Mouse (Mus musculus): ENCODE results near the gene Brsk1.
A peak's percentile ranks its signal among the peaks of the same experiment; 100 is the strongest.

The Brsk1 gene

DNA sequence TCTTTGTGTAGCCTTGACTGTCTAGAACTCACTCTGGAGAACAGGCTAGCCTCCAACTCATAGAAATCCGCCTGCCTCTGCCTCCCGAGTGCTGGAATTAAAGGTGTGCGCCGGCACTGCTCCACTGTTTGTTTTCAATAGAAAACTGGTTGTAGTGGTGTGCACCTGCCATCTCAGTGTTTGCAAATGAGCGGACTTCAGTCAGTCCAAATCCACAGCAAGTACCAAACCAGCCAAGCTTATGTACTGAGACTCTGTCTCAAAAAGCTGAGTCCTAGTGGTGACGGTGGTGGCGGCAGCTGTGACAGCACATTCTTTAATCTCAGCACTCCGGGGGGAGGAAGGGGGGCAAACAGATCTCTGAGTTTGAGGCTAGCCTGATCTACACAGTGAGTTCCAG lies 21.9 kb upstream of the Brsk1 start:
- no peak for DNase-seq (ENCODE audit: low read depth, low spot score)

DNA sequence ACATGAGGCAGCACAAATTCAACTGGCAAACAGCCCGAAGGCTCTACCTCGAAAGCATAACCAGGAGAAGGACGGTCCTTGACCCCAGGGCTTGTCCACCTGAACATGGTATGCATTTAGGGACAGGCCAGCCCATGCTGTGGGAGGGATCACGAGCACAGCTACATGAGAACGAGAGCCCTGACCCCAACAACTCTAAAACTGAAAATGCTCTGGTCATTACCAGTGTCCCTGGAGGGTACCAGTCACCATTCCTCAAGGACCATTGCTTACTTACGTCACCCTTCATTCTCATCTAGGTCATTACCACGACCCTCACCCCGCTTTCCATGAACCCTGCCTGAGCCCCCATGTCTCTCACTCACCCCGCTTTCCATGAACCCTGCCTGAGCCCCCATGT lies 21.2 kb upstream of the Brsk1 start:
- no peak for DNase-seq (ENCODE audit: low read depth, low spot score)

DNA sequence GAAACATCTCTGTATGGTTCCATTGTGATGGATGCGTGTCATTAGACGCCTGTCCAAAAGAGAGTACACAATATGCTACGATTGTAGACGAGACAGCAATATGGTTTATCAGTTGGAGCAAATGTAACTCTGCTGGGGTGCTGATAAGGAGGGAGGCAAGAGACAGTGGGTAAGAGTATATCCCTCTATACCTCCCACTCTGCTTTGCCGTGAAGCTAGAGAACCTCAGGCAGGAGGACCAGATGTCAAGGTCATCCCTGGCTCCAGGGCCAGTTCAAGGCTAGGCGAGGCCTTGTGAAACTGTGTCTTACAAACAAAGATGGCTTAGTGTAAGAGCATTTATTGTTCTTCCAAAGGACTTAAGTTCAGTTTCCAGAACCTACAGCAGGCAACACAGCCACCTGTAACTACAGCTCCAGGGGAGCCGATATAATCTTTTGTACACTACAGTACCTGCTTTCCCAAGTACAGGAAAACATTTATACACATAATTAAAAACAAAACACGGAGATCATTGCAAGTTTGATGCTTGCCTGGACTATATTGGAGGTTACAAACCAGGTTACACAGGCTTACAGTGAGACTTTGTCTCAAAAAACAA lies 19.6 kb upstream of the Brsk1 start:
- DNase-seq (ENCODE audit: low read depth, low spot score), result no peak

DNA sequence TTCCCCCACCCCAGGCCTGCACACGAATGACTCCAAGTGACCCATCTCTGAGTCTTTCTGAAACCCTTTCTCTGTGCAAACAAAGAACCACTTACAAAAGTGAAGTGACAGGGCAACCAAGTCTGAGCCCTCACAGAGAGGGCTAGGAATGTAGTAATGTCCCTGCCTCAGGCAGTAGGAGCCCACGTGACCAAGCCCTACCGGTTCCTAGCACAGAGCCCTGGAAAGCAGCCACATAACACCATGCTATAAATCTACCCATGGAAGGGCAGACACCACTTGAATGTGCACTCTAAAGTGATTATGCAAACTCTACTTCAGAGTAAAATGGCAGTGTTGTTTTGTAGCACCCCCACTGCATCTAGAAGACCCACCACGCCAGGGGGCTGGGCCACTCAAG lies 18.4 kb upstream of the Brsk1 start:
- DNase-seq (ENCODE audit: low read depth, low spot score), result no peak

DNA sequence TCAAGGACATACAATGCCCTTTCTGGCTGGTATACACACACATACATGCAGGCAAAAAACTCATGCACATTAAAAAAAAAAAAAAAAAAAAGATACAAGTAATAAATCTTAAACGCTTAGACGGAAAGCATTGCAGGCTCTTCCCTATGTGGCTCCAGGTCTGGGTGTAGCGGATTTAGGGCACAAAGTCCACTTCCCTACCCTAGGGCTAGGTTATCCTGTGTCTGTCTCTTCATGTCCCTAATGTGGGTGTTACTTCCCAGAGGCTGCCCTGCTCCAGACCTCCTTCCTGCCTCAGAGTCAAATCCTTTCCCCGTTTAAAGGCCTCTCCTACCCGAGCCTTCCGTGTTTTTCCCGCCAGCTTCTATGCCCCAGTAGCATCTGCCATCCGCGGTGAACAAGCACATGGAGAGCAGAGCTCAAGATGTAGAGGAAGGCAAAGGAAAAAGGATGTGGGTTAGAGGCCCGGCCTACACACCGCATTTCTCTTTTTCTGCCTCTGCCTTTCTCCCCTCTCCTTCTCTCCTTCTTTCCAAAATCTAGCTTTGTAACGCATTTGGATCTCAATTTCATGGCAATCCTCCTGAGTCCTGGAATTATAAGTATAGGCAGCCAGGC lies 16.2 kb upstream of the Brsk1 start:
- DNase-seq (ENCODE audit: low read depth, low spot score), result peak; percentile 52

DNA sequence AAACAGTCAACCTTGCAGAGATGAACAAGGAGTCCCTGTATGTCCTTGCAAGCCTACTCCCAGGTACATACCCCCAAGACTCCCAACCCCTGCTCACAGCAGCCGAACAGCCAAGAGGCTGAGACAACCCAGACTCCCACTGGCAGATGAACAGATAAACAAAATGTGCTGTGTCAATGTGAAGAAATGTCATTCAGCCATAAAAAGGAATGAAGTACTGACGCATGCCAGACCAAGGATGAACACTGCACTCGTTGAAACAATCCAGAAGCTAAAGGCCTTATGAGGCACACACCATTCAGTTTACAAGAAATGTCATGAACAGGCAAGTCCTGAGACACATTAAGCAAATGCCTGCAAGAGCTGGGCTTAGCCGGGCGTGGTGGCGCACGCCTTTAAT lies 15.2 kb upstream of the Brsk1 start:
- no peak for DNase-seq (ENCODE audit: low read depth, low spot score)

DNA sequence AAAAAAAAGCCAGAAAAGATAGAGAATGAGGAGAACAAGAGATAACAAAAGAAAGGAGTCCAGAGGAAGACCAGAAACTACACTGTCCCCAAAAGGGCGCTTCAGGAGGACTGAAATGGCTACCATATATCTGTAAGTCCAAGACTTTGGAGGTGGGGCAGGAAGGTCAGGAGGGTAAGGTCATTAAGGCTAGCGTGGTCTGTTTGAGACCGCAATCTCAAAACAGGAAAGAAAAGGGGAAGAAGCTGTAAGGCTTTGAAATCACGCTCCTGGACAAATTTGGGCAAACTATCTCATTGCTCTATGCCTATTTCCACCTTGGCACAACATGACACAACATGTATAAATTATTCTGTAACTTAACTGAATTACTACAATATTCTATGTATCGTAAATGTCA lies 7.1 kb upstream of the Brsk1 start:
- no peak for DNase-seq (ENCODE audit: low read depth, low spot score)

DNA sequence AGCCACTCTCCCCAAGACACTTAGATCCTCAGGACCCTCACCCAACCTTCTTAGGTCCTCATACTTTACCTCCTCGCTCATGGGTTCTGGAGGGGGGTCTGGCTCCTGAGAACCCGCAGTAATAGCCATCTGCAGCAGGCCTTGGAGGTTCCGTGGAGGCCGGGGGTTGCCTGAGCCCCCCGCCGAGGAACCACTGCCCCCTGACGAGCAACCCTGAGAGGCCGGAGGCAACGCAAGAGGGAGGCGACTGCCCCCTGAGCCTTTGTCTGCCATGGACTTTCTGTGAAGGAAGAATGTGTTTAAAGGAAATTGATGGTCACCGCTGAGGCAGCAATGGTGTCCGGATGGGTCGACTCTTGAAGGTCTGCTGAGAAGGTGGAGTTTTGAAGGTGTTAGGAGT lies 6.2 kb upstream of the Brsk1 start:
- no peak for DNase-seq (ENCODE audit: low read depth, low spot score)

DNA sequence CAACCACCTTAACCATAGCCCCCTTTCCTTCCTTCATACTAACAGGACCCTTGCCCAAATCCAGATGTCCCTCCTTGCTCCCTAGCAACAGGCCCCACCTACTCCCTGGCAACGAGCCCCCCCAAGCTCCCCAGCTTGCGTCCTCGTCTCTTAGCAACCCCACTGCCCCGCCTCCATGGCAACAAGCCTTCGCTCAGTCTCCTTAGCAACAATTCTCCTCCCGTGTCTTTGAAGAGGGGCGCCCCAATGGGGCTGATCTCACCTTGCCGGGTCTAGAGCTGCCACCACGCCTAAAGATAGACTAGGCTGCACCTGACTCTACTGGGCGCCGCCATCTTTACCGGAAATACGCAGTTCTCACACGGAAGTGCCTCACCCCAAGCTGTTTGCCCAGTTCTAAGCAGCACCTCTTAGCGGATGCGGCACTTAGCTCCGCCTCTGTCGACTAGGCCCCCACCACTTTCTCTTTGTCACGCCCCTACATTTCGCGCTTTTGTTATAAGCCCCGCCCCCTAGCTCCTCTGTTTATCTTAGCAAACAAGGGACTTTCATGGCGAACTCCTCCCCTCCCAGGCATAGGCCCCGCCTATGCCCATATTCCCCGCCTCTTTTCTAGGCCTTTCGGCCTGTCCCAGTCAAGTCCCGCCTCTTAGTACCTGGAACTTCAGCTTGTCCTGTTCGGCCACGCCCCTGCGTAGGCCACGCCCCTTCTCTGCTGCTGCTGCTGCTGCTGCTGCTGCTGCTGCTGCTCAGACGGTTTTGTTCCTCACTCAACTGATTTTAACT lies 5.6 kb upstream of the Brsk1 start, which contains the start of gene Hspbp1:
Gene Hspbp1 (minus strand): TSS at position 437 of the 786 bp plus-strand sequence.
- DNase-seq (ENCODE audit: low read depth, low spot score), result peak; percentile 98

DNA sequence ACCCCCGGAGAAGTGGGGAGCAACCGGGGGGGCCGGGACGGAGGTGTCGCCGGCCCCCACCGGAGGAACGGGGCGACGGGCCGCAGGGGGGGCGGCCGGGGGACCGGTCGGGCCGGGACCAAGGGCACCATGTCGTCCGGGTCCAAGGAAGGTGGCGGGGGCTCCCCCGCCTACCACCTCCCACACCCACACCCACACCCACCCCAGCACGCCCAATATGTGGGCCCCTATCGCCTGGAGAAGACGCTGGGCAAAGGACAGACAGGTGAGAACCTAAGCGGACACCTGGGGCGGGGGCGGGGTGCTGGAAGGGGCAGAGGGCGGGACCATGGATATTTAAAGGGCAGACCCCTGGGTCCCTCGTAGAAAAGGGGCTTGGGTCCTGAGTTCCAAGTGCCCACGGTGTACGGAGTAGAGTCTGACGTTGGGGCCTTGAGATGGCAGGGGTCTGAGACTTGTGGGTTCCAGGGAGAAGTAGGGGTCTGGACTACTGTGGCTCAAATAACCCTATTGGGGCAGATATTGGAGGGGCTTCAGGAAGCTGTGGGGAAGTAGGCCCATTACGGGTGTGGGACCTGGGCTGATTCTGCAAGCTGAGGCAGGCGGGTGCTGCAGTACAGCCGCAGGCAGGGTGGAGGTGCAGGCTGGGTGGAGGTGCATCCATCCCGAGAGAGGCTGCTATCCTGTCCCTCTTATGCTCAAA lies 698 bp downstream of the Brsk1 start:
- no peak for DNase-seq (ENCODE audit: low read depth, low spot score)

DNA sequence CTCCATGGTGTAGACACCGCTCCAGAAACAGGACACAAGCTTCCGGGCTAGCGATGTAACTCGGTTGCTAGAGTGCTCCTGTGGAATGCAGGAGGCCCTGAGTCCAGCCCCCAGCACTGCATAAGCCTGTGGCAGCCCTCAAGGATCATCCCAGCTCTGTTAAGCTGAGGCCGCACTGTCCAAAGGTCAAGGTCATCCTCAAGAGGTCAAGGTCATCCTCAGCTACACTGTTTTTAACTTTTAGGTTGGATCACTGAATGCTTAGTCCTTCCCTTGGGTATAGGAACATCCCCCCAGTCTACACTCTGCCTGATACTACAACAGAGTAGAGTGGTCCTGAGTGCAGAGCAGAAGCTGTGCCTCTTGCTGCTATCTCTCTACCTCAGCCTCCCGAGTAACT lies 2.6 kb downstream of the Brsk1 start:
- no peak for DNase-seq (ENCODE audit: low read depth, low spot score)

DNA sequence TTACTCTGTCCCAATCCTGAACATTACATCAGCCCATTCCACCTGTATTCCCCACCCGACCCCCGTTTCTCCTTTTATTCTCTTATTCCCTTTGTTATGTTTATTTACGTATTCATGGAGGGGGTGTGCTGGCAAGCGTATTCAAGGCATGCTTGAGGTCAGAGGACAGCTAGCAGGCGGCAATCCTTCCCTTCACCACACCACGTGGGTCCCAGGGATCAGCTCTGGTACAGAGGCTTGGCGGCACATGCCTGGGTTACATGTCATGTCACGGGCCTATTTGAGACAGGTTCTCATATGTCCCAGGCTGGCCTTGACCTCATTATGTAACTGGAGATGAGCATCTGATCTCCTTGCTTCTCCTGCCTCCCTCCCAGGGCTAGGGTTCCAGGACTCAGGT lies 11.9 kb downstream of the Brsk1 start:
- DNase-seq (ENCODE audit: low read depth, low spot score), result no peak

DNA sequence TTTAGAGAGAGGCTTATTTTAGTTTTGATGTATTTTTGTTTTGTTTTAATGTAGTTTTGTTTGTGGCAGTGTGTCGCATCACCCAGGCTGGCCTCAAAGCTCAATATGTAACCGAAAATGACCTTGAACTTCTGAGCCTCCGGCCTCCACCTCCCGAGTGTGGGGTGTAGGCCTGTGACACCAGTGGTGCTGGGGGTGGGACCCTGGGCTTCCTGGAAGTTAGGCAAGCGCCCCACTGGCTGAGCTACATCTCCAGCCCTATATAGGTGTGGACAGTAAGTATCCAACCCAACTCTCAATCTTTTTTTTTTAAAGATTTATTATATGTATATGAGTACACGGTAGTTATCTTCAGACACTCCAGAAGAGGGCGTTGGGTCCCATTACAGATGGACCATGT lies 12.8 kb downstream of the Brsk1 start:
- no peak for DNase-seq (ENCODE audit: low read depth, low spot score)

DNA sequence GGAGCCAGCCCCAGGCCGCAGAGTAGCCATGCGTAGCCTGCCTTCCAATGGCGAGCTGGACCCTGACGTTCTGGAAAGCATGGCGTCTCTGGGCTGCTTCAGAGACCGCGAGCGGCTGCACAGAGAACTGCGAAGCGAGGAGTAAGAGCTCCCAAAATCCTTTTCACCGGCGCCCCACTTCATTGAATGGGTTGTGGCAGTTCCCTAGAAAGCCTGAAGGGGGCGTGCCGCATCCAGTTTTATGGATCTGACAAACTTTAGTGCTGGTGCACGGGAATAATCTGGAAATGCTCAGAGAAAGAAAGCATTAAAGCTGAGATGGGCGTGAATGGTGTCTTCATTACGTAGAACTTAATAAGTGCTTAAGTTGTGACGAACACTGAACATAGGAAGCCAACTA lies 14.7 kb downstream of the Brsk1 start:
- peak; percentile 52 for DNase-seq (ENCODE audit: low read depth, low spot score)

DNA sequence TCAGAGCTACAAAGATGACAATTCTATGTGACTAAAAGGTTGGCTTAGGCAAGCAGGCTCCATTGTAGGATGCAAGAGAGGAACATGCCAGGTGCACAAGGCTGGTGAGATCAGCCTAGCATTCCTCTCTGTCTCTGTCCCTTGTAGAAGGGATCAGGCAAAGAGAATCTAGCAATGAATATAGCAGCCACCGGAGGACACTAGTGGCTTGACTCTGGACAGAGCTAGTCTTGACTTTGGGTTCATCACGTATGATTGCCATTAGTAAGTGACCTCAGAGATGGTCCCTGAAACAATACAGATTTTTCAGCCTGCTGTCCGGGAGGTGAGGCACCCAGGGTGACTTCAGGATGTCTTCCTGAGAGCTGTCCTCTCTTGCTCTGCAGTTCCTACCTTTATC lies 22.2 kb downstream of the Brsk1 start:
- no peak for DNase-seq (ENCODE audit: low read depth, low spot score)

DNA sequence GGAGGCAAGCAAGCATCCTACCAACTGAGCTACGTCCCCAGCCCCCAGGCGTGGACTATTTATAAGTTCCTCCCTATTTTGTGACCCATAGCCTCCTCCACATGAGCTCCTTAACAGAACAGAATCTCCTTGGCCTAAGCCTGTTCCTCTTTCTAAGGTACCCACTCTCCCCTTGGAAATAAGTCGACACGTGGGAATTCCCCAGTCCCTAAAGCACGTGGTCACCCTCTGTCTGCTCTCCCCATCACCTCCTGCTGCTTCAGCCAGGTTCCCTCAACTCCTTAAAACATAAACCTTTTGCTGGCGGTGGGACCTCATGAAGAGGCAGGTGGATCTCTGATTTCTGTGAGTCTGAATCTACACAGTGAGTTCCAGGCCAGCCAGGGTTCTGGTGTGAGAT lies 26.6 kb downstream of the Brsk1 start:
- DNase-seq (ENCODE audit: low read depth, low spot score), result no peak

DNA sequence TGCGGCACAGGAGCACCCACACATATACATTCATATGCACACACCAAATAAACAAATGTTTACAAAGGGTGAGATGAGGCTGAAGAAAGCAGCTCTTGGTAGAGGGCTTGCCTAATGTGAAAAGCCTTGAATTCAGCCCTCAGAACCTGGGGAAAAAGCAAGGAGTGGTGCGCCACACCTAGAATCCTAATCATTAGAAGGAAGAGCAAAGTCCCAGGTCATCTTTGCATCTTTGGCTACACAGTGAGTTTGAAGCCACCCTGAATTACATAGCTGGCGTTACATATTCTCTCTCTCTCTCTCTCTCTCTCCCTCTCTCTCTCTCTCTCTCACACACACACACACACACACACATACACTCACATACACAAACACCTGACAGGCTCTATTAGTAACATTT lies 28.9 kb downstream of the Brsk1 start:
- DNase-seq (ENCODE audit: low read depth, low spot score), result no peak

DNA sequence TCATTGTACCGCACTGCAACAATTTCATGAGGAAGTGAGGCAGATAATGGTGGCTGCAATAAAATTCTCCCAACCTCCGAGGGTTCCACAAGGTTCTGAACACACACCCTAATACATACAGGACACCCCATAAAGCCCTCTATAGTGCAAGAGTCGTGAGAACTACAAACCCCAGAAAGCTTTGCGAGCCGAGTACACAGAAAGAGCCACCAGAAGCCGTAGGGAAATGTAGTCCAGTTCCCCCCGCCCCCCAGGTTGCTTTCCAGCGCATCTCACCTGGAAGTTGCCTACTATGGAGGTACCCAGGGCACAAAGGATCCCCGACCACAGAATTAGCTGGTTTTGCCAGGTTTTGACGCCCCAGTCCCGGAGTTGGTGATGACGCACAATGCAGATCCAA lies 33.1 kb downstream of the Brsk1 start:
- peak; percentile 45 for DNase-seq (ENCODE audit: low read depth, low spot score)

DNA sequence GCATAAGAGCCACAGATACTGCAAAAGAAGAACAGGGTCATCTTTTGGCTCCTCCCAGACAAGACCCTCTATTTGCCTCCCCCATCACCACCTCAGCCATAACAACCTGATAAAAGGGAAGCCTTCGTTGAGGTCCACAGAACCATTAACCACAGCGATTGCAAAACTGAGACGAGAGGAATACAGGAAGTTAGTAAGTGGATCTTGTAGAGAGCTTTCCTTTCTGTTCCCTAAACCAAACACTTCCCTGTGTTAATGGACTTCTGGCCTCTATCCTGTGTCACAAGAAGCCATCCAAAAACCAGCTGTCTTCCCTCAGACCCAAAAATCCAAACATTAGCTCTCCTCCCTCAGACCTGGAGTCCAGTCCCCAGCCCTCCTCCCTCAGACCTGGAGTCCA lies 34.0 kb downstream of the Brsk1 start:
- no peak for DNase-seq (ENCODE audit: low read depth, low spot score)

DNA sequence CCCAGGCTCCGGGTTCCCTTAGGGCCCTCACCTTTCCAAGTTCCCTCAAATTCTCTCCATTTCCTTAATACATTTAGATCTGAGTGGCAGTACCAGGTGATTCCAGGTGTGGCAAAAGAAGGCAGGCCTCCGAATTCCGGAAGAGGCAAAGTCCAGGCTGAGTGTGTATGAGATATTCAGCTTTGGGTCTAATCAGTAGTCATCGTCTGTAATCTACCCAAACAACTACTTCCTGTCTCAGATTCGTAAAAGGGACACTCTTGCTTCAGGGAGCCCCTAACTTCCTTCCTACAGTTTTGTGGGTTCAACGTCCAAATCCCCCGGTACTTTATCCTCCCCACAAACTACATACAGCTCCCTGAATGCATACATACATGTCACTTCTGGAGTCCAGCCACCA lies 34.8 kb downstream of the Brsk1 start, which contains the start of gene Tmem150b:
Gene Tmem150b (minus strand): TSS at position 81 of the 400 bp plus-strand sequence.
- no peak for DNase-seq (ENCODE audit: low read depth, low spot score)

DNA sequence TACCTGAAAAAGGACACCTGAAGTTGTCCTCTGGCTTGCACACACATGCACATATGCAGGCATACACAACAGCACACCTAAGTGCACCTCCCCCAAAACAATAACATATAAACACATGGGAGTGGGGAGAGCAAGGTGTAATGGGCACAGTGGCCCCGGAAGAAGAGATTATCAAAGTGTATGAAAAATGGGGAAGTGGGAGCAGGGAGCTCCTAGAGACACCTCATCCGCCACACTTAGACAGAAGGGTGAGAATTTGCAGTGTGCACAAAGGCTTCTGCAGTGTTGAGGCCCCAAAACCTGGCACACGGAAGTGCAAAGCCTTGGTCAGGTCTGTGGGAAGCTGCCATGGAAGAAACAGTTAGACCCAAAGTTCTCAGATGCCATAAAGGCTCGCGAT lies 40.7 kb downstream of the Brsk1 start:
- DNase-seq (ENCODE audit: low read depth, low spot score), result no peak

DNA sequence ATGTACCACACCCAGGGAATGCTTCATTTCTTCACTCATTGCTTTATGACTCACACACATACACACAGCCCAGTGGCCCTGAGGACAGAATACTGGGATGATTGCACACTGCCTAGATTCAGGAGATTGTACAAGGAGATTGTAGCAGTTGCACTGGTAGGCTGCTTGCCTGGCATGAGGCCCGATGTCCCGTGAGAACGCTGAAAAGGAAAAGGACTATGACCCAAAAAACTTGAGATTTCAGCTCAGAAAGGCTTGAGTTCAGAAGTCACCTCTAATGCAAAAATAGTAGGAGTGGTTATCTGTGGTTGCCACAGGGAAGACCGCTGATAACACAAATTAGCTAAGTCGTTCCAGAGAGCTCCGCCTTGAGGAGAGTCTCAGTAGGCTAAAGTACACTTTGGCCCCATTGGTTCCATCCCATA lies 42.6 kb downstream of the Brsk1 start:
- DNase-seq (ENCODE audit: low read depth, low spot score), result no peak

All from CD4-positive, CD25-positive, alpha-beta regulatory T cell, adult 2 months (primary cell).